Mouse (Mus musculus) embryonic stem cell, embryonic (primary cell): Measurements from ENCODE around the gene Chek1.

Source experiments
- CTCF ChIA-PET, 4 experiments: fragments of 300-600 bp in 2 of 4; fragments of 350-600 bp in 2 of 4; sonication (Branson Sonifier 250); formaldehyde crosslinking; loops; one replicate each; lab custom pipeline; 2022; ENCODE audit warnings: inconsistent platforms in 2 of 4; lab: Charles Lee
- POLR2A ChIA-PET, 4 experiments: fragments of 300-600 bp in 2 of 4; fragments of 350-600 bp in 2 of 4; sonication (Branson Sonifier 250); formaldehyde crosslinking; loops; one replicate each; lab custom pipeline; 2022; ENCODE audit warnings: antibody characterized with exemption in 4 of 4, inconsistent platforms in 1 of 4; lab: Charles Lee

Gene Chek1

GRCm38 (mm10) chr9:36727034-36727755 is at the start of gene Chek1:
Gene Chek1 (minus strand): TSS chr9:36727065.
- ChIA-PET CTCF (interaction anchor here in 3 of 4 experiments (0.6 to 1.0 kb wide), 4 partner anchors 10 to 239 kb away, joined by 3 to 4 read pairs (median 4); no protein-coding TSS in a partner anchor), POLR2A (interaction anchor here in 3 of 4 experiments (0.6 to 6.3 kb wide), 52 partner anchors 7 to 1507 kb away, joined by 3 to 41 read pairs (median 6); partner anchors contain the start of gene Ei24 (in 2 of the 3))

- CTCF ChIA-PET: interaction anchor here in 1 of 4 experiments (0.7 kb wide), 1 partner anchor 11 kb away, joined by 4 read pairs; no protein-coding TSS in a partner anchor
- POLR2A ChIA-PET: interaction anchor here in 3 of 4 experiments (0.6 to 2.7 kb wide), 18 partner anchors 10 to 885 kb away, joined by 3 to 16 read pairs (median 4); partner anchors contain the start of genes Chek1 (in 2 of the 3) and Ei24 (in 2 of the 3)
Measured at GRCm38 (mm10) chr9:36769048-36769413, 42.2 kb upstream of the Chek1 start.

- CTCF ChIA-PET: no interaction called here
Measured at GRCm38 (mm10) chr9:36768156-36769047, 41.5 kb upstream of the Chek1 start.

GRCm38 (mm10) chr9:36767203-36768143 is 40.6 kb upstream of the Chek1 start, which contains the start of gene Stt3a:
Gene Stt3a (minus strand): TSS chr9:36767679.
- ChIA-PET CTCF (no interaction called here), POLR2A (interaction anchor here (0.6 to 2.7 kb wide), 27 partner anchors 9 to 484 kb away, joined by 3 to 16 read pairs (median 4); partner anchors contain the start of genes Chek1 (in 2 of the 4) and Ei24 (in 1 of the 4))

More at GRCm38 (mm10) chr9:36768156-36769047, 41.5 kb upstream of the Chek1 start:
- POLR2A ChIA-PET: interaction anchor here (0.6 to 2.7 kb wide), 20 partner anchors 10 to 886 kb away, joined by 3 to 16 read pairs (median 3); partner anchors contain the start of genes Chek1 (in 2 of the 4) and Ei24 (in 2 of the 4)

GRCm38 (mm10) chr9:36764378-36764777 is 37.5 kb upstream of the Chek1 start:
- CTCF ChIA-PET: interaction anchor here in 2 of 4 experiments (0.6 to 1.1 kb wide), 2 partner anchors 37 to 38 kb away, joined by 4 read pairs; partner anchors contain the start of gene Chek1 (in 1 of the 2)
- POLR2A ChIA-PET: interaction anchor here in 3 of 4 experiments (0.9 to 2.3 kb wide), 13 partner anchors 10 to 58 kb away, joined by 3 to 21 read pairs (median 4); partner anchors contain the start of genes Chek1 (in 1 of the 3) and Ei24 (in 1 of the 3)

GRCm38 (mm10) chr9:36726131-36727033 is 483 bp downstream of the Chek1 start:
- POLR2A ChIA-PET: interaction anchor here (0.6 to 6.3 kb wide), 68 partner anchors 8 to 1461 kb away, joined by 3 to 41 read pairs (median 5); partner anchors contain the start of genes Ei24 (in 2 of the 4), Fez1 (in 1 of the 4) and Tbrg1 (in 1 of the 4)

GRCm38 (mm10) chr9:36716624-36717023 is 10.2 kb downstream of the Chek1 start:
- CTCF ChIA-PET: interaction anchor here in 2 of 4 experiments (1.1 to 1.3 kb wide), 3 partner anchors 9 to 14 kb away, joined by 3 to 4 read pairs (median 4); partner anchors contain the start of gene Chek1 (in 1 of the 2)

More at GRCm38 (mm10) chr9:36726131-36727033, 483 bp downstream of the Chek1 start:
- CTCF ChIA-PET: interaction anchor here in 3 of 4 experiments (0.6 to 1.0 kb wide), 4 partner anchors 10 to 156 kb away, joined by 3 to 27 read pairs (median 4); no protein-coding TSS in a partner anchor

GRCm38 (mm10) chr9:36707304-36707703 is 19.6 kb downstream of the Chek1 start:
- CTCF ChIA-PET: interaction anchor here in 2 of 4 experiments (0.6 to 1.8 kb wide), 2 partner anchors 9 to 286 kb away, joined by 3 to 4 read pairs; no protein-coding TSS in a partner anchor
- POLR2A ChIA-PET: interaction anchor here in 2 of 4 experiments (0.6 to 4.0 kb wide), 7 partner anchors 8 to 58 kb away, joined by 3 to 22 read pairs (median 5); partner anchors contain the start of gene Chek1 (in 1 of the 2)

More at GRCm38 (mm10) chr9:36716624-36717023, 10.2 kb downstream of the Chek1 start:
- POLR2A ChIA-PET: interaction anchor here in 3 of 4 experiments (1.1 to 4.7 kb wide), 4 partner anchors 9 to 10 kb away, joined by 3 to 39 read pairs (median 10); partner anchors contain the start of gene Chek1 (in 3 of the 3)

- CTCF ChIA-PET: no interaction called here
- POLR2A ChIA-PET: interaction anchor here in 2 of 4 experiments (0.5 to 4.0 kb wide), 11 partner anchors 9 to 97 kb away, joined by 3 to 22 read pairs (median 4); partner anchors contain the start of gene Chek1 (in 2 of the 2)
Measured at GRCm38 (mm10) chr9:36705923-36706322, 20.9 kb downstream of the Chek1 start.

GRCm38 (mm10) chr9:36694276-36694675 is 32.6 kb downstream of the Chek1 start:
- CTCF ChIA-PET: no interaction called here
- POLR2A ChIA-PET: no interaction called here

- POLR2A ChIA-PET: interaction anchor here in 1 of 4 experiments (1.2 kb wide), 1 partner anchor 9 kb away, joined by 3 read pairs; no protein-coding TSS in a partner anchor
Measured at GRCm38 (mm10) chr9:36692920-36693319, 33.9 kb downstream of the Chek1 start, which contains the start of gene Acrv1. Gene Acrv1 (plus strand): TSS chr9:36693220.

GRCm38 (mm10) chr9:36687329-36687728 is 39.5 kb downstream of the Chek1 start:
- POLR2A ChIA-PET: interaction anchor here in 1 of 4 experiments (1.1 kb wide), 1 partner anchor 39 kb away, joined by 3 read pairs; no protein-coding TSS in a partner anchor
- CTCF ChIA-PET: no interaction called here

More at GRCm38 (mm10) chr9:36692920-36693319, 33.9 kb downstream of the Chek1 start, which contains the start of gene Acrv1:
- CTCF ChIA-PET: interaction anchor here in 2 of 4 experiments (0.6 to 0.7 kb wide), 2 partner anchors 199 to 398 kb away, joined by 3 to 4 read pairs; no protein-coding TSS in a partner anchor

GRCm38 (mm10) chr9:36681424-36681823 is 45.4 kb downstream of the Chek1 start:
- CTCF ChIA-PET: no interaction called here
- POLR2A ChIA-PET: no interaction called here
